Mouse (Mus musculus): ENCODE data around the gene Hspa8.
"Not testable (repeated sequence)": the region's sequence is repeated elsewhere in the genome, so short reads cannot be mapped to it uniquely, and the experiment has no call there.

Gene Hspa8

GRCm38 (mm10) chr9:40784374-40784967, 16.3 kb upstream of the Hspa8 start:
- no peak for DNase-seq

GRCm38 (mm10) chr9:40785452-40785851, 15.3 kb upstream of the Hspa8 start:
- no peak for DNase-seq

DNA sequence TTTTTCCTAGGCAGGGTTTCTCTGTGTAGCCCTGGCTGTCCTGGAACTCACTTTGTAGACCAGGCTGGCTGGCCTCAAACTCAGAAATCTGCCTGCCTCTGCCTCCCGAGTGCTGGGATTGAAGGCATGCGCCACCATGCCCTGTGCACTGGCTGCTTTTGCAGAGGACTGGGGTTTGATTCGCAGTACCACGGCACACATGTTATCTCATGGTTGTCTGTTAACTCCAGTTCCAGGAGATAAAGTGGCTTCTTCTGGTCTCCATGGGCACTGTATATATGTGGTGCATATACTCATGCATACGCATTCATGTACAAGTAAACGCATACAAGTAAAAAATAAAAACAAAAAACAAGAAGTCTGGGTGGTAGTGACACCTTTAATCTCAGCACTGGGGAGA, 14.0 kb upstream of the Hspa8 start:
- not testable (repeated sequence) for DNase-seq

GRCm38 (mm10) chr9:40791864-40792633, 8.7 kb upstream of the Hspa8 start:
- DNase-seq, result no peak

DNA sequence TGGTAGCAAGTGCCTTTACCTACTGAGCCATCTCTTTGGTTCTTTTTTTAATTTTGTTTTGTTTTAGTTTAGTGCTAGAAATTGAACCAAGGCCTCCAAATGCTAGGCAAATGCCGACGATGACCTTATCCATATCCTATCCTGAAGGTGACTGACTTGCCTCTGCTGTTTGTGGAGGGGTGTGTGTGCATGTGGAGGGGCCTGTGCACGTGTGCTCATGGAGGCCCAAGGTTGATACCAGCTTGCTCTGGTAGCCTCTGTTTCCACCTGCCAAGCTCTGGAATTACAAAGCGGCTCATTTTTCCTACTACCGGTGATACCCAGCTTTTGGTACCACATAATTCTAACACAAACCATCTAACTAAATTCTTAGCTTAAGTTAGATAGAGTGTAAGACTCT, 7.2 kb upstream of the Hspa8 start:
- no peak for DNase-seq

- no peak for DNase-seq
These were observed 6.5 kb upstream of the Hspa8 start for GRCm38 (mm10) chr9:40794251-40794650.

GRCm38 (mm10) chr9:40794926-40795325, 5.9 kb upstream of the Hspa8 start:
- no peak for DNase-seq

GRCm38 (mm10) chr9:40795562-40795961, 5.2 kb upstream of the Hspa8 start:
- no peak for DNase-seq

DNA sequence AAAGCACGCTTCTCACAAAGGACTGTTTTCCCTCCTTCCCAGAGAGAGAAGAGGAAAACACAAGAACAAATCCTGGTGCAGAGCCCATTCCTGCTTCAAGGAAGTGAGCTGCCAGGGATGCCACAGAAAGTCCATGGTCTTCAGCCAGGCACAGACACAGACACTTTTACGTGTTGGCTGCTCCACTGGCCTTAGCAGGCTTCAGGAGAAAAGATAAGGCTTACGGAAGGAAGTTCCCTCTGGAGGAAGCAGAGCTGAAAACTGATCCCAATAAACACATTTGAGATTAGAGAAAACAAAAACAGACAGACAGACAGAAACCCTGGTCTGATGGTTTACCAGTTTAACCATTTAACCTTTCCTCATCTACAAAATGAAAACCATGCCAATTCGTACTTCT, 4.7 kb upstream of the Hspa8 start:
- no peak for DNase-seq

DNA sequence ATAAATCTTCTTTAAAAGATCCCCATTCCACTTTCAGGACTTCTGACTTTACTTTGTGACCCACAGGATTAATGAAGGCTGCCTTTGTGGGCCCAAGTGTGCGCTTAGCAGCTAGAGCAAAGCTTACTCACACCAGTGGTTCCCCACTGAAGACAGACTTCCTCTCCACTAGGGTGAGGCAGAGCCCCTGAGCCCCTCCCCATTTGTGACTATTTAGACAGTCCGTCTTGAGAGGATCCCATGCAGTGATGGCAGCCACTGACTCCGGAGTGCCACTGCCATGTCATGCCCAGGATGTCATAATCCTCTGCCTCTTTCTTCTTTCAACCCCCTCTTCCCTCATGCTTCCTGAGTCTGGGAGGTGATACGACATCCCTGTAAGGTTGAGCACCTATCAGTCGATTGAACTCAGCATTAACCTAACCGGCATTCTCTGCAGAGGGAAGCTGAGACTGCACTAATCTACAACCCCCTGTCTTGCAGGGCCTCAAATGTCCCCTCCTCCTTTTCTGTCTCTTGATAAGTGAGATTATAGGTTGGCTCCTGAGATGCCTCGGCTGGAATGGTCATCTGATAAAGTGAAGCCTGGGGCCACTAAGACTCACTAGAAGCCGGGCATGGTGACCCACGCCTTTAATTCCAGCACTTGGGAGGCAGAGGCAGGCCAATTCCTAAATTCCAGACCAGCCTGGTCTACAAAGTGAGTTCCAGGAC, 2.4 kb upstream of the Hspa8 start:
- no peak for DNase-seq

GRCm38 (mm10) chr9:40799112-40799511, 1.7 kb upstream of the Hspa8 start:
- DNase-seq, result no peak

DNA sequence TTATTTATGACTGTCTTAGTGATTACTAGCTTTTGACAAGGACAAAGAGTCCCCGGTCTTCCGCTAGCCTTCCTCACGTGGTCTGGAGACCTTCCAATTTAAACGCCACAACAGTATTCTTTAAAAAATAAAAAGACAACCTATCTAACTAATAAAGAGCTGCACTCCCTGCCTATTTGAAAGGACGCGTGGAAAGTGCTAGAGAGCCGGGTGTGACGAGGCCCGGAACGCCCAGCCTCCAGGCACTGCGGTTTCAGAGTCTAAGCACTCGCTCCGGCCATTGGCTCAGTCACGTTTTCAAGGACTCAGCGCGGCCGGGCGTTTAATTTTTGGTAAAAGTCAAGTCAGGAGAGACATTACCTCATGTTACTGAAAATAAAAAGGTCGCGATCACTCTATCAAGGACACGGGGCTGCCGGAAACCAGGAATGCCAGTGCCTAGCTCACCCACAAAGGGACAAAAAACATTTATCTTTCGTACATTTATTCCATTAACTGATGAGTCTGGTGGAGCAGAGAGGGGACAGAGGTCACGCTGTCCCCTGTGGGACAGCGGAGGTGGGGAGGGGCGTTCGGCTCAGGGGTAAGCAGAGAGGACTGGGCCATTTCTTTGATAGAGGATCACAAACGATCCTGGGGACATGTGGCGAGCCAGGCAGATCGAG, 815 bp upstream of the Hspa8 start:
- peak; percentile 70 for DNase-seq

DNA sequence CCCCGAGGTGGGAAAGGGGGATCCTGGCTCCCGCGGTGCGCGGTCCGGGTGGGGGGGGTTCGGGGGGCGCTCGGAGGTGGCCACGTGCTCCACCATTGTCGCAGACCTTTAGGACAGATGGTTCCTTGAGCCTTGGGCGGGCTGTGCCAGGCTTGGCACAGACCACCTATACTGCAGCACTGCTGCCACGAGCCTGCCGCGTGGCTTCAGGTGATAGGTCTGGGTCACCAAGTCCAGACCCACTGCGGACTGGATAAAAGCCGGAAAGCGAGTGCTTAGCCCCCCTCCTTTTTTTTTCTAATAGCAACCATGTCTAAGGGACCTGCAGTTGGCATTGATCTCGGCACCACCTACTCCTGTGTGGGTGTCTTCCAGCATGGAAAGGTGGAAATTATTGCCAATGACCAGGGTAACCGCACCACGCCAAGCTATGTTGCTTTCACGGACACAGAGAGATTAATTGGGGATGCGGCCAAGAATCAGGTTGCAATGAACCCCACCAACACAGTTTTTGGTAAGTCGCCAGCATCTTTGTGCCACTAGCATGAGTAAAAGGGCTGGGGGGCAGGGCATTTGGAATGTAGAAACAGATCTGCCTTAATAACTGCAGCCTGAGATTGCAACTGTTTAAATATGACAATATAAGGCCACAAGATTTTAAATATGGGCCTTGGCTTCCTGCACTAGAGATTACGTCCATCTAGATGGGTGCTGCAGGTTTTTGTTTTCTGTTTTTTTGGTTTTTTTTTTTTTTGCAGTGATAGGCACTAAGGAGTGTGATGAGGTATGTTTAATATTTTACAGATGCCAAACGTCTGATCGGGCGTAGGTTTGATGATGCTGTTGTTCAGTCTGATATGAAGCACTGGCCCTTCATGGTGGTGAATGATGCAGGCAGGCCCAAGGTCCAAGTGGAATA, 1.1 kb downstream of the Hspa8 start:
- not testable (repeated sequence) for DNase-seq

DNA sequence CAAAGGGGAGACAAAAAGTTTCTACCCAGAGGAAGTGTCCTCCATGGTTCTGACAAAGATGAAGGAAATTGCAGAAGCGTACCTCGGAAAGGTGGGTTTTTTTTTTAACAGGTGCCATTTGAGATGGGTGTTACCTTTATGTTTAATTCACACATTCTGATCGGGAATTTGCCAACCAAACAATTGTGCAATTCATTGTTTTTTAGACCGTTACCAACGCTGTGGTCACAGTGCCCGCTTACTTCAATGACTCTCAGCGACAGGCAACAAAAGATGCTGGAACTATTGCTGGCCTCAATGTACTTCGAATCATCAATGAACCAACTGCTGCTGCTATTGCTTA, 1.7 kb downstream of the Hspa8 start:
- DNase-seq, result not testable (repeated sequence)

DNA sequence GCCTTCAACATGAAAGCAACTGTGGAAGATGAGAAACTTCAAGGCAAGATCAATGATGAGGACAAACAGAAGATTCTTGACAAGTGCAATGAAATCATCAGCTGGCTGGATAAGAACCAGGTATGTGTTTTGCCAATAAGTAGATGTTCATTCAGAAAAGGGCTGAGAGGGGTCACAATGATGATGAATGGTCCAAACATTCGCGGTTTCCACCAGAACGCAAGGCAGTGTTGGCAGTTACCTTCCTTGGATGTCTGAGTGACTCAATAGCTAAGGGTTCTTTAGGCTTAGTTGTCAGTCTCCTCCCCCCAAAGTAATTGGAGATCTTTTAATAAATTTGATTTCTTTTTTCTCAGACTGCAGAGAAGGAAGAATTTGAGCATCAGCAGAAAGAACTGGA, 3.8 kb downstream of the Hspa8 start:
- not testable (repeated sequence) for DNase-seq

- no peak for DNase-seq
These were observed 4.5 kb downstream of the Hspa8 start for GRCm38 (mm10) chr9:40805263-40805662.

DNA sequence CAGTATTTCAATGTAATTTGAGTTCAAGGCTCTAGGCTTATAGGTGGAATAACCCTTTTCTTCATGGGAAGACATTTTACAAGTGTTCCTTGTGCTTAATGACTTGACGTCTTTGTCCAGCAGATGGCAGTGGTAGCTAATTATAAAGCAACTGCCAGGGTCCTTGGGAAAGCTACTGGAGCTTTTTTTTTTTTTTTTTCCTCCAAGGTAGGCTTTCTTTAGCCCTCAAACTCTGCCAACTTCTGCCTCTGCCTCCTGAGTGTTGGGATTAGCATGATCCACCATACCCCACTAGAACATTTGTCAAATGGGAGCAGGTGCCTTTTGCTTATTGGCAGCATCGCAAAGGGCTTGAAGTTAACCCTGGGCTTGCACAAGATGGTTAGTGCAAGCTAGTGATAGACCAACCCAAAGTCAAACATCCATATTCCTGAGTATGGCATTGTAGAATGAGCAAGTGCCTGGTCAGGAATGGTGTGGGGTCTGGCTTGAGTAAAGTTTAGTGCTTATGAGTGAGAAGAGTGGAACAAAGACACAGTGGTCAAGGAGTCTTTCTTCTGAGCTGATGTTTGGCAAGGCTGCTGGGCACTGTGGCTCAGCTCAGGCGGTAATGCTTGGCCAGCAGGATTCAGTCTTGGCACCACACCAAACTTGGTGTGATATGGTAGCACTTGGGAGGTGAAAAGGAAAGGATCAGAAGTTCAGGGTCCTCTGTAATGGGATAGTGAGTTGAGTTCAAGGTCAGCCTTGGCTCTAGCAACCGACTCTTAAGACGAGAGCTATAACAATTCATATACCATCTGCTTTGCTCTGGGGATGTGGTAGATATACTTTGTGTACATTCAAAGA, 5.9 kb downstream of the Hspa8 start:
- no peak for DNase-seq

GRCm38 (mm10) chr9:40807289-40807920, 6.6 kb downstream of the Hspa8 start:
- DNase-seq, result no peak

DNA sequence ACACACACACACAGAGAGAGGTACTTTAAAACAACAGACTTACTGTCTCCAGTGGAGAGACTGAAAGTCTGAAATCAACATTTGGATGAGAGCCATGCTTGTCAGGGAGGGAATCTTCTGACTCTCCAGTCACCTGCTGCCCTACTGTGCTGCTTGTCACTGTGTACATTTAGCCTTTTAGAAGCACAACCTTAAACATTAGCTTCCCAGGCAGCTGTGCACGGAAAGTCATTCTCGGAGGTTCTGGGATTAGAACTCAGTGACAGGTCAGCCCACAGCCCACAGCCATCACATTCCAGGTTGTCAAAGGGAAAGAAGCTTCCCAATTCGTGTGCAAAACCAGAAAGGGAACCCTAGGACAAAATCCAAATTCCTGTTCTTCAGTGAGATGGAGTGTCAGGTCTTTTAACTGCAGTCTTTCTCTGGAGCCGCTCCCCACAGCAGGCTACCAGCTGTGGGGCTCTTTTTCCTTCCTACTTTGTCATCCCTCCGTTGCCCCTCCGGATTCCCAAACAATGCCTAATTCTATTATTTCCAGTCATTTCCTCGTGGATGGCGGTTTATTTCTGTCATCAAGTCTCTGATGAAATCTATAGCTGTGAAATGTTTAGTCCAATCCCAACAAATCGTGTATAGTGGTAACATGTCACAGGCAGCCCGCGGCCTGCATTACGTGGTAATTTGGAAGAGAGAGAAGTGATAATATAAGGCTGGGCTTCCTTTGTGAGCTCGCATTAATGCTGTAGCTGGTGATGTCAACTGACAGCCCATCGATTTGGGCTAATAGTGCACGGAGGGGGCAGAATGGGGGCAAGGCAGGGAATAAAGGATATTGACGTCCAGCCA, 7.5 kb downstream of the Hspa8 start:
- DNase-seq, result no peak

DNA sequence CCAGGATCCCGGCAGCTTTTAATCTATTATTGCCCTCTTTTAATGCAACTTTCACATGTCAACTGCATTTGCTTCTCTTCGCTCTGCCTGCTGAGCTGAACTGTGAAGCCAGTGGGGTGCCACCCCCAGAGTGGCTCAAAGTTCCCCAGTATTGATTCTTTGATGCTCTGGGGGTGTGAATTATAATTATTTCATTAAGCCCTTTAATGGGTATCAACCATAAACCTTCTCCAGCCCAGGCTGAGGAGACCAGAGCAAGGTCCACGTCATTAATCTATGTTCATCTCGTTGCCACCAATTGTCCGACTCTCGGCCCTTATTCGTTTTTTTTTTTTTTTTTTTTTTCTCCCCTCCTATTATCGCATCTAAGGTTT, 8.1 kb downstream of the Hspa8 start:
- no peak for DNase-seq

All from right cerebral cortex, adult 18-20 months (tissue).